Mouse (Mus musculus): ENCODE results near the gene Tpst1.

Gene Tpst1

DNA sequence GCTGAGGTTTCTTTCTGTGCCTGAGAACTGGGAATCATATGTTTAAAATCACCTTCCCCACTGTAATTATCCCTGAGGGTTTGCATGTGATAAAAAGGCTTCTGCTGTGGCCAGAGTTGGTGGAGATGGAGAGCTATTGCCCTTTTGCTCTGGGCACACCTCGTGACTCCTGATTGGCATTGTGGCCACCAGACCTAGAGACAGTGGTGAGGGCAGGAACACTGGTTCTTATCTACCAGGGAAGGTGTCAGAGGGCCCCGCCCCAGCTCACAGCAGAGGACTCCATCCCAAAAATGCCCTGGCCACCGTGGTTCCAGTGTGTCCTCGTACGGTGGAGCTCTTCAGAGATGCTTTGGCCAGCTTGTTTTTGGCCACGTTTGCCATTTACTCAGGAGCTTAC is 20.2 kb upstream of the Tpst1 start:
- no peak for DNase-seq (ENCODE audit: low spot score)

DNA sequence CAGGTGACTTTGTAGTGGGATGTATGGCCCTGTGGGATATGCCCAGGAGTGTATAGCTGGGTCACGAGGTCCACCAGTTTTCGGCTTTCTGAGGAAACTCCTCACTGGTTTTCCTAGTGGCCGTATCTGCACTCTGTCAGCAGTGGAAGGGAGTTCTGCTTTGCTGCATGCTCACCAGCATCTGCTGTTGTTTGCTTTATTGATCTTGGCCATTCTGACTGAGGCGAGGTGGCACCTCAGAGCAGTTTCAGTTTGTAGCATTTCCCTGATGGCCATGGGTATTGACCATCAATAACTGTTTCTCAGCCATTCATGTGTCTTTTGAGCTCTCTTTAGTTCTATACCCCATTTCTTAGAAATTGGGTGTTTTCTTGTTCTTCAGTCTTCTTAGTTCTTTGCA is 17.4 kb upstream of the Tpst1 start:
- no peak for DNase-seq (ENCODE audit: low spot score)

DNA sequence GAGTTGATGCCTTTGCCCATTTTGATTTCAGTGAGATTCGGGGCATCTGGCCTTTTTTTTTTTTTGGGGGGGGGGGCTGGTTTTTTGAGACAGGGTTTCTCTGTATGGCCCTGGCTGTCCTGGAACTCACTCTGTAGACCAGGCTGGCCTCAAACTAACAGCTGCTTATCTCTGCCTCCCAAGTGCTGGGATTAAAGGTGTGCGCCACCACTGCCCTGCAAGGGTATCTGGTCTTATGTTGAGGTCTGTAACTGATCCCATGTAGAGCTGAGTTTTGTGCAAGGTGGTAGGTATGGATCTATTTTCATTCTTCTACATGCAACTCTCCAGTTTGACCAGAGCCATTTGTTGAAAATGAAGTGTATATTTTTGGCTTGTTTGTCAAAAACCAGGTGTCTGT is 16.8 kb upstream of the Tpst1 start:
- no peak for DNase-seq (ENCODE audit: low spot score)

DNA sequence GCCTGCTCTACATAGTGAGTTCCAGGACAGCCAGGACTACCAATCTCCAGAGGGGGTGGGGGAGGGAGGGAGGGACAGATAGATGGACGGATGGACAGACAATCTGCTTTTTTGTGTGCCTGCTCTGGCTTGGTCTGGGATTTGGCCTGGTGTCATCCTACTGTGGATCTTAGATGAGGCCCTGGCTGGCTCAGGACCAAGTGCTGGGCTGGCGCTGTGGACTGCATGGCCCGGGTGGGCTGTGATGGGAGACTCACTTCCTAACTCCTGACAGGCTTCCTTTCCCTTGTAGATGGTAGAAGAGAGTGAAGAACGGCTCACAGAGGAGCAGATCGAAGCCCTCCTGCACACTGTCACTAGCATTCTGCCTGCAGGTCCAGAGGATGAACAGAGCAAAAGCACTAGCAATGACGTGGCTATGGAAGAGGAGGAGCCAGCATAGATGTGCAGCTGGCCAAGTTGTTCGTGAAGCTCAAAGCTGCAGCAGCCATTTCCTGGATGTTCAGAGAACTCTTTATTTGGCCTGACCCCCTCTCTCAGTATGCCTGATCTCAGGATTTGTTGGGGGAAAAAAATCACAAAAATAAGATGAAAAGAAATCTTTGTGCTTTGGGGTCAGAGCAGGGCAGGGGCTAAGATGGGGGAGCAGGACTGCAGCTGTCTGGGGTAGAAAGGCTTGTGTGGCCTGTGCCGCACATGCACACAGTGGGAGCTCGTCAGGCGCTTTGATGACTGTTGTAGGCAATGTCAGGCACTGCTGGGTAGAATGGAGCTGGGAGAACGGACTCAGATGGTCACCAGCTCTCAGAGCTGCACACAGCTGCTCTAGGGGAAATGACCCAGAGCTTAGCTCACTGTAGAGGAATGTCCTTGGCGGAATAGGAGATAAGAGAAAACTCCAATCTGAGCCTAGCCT is 13.5 kb upstream of the Tpst1 start:
- DNase-seq (ENCODE audit: low spot score) = no peak

DNA sequence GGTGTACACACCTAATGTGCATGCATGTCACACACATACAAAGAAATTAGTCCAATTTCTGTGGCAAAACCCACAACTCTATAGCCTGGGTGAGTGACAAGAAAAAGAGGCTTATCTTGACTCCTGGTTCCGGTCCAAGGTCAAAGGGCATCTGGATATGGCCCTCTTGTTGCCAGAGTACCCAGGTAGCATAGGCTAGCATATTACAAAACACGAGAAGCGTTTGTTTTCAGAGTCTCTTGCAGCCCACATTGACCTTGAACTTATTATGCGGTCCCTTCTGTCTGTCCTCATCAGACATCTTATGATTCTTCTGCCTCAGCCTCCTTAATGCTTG is 12.8 kb upstream of the Tpst1 start:
- no peak for DNase-seq (ENCODE audit: low spot score)

DNA sequence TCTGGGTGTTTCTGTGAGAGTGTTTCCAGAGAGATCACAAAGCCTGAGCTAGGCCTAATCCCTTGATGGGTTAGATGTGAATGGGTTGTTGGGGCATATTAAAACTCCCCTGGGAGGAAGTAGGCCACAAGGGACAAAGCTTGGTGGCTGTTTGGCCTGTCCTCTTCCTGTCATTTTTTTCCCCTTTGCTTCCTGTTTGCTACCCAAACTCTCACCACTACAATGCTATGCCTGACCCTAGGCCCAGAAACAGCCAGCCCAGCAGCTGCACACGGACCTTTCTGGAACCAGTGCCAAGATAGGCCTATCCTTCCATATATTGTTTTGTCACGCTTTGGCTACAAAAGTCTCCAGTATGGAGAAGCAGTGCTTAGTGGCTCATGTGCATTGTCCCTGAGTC is 11.0 kb upstream of the Tpst1 start:
- no peak for DNase-seq (ENCODE audit: low spot score)

DNA sequence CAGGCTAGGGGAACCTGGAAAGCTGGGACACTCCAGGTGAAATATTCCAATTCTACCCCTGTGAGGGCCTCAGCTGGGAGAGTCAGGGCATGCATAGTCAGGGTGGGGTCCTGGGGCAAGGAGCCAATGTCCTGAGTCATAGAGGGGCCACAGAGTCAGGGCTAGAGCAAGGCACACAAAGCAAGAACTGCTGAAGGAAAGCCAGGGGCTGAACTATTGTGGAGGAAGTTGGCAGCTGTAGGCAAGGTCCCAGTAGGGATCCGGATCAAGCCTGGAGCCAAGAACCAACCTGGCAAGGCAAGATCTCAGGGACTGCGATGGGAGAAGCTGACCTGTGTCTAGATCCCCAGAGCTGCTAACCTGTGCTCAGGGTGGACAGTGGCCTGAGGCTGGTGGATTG is 9.4 kb upstream of the Tpst1 start:
- no peak for DNase-seq (ENCODE audit: low spot score)

DNA sequence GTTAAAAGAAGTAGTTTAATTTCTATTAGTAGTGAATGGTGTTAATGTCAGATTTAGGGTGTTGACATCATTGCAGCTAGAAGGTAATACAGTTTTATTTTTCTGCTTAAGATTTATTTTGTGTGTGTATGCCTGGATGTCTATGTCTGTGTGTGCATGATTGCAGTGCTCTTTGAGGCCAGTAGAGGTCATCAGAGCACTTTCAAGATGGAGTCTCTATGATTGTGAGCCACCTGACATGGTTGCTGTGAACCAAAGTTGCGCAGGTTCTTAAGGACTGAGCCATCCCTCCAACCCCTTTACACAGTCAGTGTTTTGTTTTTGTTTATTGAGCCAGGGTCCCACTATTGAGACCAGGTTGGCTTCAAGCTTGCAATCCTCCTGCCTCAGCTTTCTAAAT is 7.5 kb upstream of the Tpst1 start:
- no peak for DNase-seq (ENCODE audit: low spot score)

DNA sequence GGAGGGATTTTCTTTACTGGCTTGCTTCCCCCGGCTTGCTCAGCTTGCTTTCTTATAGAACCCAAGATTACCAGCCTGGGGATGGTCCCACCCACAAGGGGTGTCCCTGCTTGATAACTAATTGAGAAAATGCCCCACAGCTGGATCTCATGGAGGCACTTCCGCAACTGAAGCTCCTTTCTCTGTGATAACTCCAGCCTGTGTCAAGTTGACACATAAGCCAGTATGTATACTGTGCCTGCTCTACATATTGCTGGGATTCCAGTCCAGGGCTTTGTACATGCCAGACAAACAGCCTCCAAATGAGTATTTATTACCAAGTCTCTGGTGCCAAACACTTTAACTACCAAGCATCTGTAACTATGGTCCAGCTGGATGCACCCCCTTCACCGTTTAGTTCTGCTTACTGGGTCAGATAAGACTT is 5.3 kb upstream of the Tpst1 start:
- no peak for DNase-seq (ENCODE audit: low spot score)

DNA sequence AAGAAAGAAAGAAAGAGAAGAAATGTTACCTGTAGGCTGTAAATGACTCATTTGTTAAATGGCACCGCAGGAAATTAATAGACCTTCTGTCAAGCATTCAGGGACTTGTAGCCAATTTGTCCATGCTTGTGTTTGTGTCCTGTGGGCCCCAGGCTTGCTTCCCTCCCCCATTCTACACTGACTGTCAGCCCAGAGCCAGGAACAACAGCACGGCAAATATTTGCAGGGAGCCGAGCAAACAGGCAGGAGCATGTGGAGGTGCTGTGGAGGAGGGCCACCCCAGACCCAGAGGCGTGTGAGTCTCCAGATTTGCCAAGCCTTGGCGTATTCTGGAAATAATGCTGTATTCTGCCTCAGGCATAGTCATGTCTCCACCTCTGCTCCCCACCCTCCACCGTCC is 1.4 kb downstream of the Tpst1 start:
- no peak for DNase-seq (ENCODE audit: low spot score)

DNA sequence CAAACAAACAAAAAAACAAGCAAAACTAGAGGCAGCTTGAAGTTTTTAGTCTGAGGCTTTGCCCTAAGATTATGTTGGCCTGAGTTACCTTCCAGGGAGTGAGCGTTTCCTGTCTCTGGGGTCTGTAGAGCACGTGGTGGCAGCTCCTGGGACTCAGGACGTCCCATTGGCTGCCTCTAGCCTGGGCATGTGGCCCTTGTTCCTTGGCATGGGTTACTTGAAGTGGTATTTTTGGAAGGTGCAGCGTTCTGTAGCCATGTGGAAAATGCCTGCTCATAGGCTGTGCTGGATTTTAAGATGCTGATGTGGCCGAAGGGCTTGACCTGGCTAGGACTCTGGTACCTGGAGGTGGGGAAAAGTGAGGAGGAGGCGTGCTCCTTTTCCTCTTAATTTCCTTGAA is 3.3 kb downstream of the Tpst1 start:
- DNase-seq (ENCODE audit: low spot score) = no peak

DNA sequence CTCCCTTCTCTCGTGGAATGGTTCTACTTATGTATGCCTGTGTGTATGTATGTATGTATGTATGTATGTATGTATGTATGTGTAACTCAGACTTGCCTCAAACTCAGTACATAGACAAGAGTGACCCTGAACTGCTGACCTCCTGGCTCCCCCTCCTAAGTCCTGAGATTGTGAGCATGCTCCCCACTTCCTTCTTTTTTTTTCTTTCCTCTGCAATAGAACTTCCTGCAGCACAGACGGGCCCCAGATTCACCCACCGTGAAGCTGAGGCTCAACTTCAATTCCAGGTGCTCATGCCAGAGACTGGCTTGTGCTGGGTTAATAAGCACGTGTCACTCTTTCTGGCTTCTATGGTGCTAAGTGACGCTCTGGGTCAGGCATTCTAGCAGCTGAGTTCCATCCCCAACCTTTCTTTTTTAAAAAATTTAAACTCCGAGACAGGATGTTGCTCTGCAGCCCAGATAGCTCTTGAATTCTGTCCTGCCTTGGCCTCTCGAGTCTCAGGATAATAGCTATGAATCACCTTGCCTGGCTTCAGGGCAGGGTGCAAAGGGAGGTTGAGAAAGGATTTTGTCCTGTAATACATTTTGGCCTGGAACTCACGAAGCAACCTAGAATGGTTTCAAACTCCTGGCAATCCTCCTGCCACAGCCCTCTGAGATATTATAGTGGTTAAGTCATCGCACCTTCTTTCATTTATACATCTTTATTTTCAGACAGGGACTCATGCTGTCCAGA is 5.1 kb downstream of the Tpst1 start:
- no peak for DNase-seq (ENCODE audit: low spot score)

DNA sequence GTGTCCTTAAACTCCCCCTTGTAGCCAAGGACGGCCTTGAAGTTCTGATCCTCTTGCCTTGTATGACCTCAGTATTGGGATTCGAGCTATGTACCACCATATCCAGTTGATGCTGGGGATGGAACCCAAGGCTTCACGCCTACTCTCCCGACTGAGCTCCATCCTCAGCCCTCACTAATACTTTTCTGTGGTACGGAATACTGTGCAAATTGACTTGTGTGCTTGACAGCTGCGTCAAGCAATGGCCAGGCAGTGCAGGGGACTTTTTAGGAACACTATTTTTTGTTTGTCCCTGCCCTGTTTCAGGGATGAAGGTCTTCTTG is 5.7 kb downstream of the Tpst1 start:
- no peak for DNase-seq (ENCODE audit: low spot score)

DNA sequence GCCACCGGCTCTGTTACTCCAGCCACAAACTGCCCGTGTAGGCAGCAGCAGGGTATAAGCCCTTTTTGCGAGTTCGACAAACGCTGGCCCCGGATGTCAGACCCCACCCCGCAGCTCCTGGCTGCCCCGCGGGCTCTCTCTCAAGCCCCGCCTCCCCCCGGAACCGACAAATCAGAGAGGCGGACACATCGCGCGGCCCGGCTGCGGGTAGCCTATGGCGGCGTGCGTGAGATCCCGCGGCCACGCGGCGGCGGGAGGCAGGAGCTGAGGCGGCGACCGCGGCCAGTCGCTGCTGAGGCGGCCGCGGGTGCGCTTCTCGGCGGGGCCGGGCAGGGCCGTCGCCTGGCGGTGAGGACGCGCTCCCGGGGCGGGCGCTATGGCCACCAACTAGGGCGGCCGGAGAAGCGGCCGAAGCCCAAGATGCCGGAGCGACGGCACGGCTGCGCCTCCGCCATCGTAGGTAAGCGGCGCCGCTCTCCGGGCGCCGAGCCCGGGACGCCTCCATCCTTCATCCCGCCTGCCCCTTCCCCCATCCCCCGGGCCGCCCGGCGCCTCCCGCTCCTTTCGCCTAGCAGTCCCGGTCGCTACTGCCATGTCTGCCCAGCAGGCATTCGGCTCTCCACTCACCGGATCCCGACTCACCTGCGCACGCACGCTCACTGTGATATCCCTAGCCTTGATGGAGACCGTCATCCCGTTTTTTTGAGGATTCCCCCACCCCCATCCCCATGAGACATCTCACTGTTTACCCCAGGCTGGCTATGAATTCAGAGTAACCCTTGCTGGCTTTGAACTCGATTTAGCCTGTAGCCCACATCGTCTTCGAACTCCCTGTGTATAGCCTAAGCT is 6.3 kb downstream of the Tpst1 start:
- DNase-seq (ENCODE audit: low spot score) = peak; percentile 99

DNA sequence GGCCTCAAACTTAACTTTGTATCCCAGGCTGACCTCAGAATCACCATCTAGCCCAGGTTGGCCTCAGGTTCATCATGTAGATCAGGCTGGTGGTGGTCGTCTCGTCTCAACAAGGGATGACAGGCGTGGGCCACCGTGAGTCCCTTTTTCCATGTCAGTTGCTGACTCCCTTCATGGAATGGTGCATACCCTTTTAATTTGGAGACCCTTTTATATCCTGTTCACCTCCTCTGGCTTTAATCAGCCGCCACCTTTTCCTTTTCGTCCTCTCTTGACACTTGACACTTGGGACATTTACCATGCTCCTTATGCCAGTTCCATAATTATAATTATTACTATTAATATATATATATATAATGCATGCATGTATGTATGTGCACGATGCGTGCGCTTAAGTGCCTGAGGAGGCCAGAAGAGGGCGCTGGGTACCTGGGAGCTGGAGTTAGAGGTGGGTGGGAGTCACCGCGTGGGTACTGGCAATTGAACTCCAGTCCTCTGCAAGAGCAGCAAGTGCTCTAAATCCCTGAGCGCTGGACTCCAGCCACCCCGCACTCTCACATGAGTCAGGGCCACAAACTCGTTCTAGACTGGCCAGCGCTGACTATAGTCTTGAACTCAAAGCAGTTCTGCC is 7.0 kb downstream of the Tpst1 start:
- DNase-seq (ENCODE audit: low spot score) = no peak

DNA sequence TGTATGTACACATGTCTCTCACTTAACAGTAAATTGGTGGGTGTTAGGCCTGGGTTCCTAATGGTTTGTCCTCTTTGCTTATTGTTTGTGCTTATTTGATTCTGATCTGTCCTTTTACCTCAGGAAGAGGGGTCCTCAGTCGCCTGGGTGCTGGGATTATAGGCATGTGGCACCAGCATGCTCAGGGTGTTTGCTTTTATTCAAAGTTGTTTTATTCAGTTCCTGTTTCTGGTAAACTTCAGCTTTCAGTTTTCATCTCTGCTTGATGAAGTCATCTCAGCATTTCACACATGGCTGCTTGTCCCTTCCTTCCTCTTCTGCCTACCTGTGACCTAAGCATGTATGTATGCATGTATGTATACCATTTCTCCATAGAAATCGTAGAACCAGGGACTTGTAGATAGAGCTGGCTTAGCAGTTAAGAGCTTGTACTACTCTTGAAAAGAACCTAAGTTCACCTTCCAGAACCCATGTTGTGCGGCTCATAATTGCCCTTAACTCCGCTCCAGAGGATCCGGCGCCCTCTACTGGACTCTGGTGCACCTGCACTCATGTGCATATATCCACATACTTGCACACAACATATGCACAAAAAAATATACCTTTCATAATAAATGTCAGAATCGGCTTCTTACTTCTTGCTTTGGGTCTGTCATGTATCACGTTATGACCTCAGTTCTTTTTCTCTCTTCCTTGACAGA is 8.2 kb downstream of the Tpst1 start:
- DNase-seq (ENCODE audit: low spot score) = no peak

DNA sequence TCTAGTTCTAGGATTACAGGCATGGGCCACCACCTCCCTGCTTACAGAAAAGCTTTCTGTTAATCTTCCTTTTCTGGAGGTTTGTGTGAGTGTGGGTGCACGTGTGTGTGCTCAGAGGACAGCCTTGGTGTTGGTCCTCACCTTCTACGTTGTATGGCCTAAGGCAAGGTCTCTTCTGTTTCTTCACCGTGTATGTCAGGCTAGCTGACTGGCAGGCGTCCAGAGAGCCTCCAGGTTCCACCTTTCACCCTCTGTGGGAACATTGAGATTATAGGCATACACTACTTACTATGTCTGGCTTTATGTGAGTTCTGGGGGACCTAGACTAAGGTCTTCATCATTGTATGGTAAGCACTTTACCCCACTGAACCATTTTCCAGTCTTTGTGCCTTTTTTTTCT is 9.3 kb downstream of the Tpst1 start:
- no peak for DNase-seq (ENCODE audit: low spot score)

DNA sequence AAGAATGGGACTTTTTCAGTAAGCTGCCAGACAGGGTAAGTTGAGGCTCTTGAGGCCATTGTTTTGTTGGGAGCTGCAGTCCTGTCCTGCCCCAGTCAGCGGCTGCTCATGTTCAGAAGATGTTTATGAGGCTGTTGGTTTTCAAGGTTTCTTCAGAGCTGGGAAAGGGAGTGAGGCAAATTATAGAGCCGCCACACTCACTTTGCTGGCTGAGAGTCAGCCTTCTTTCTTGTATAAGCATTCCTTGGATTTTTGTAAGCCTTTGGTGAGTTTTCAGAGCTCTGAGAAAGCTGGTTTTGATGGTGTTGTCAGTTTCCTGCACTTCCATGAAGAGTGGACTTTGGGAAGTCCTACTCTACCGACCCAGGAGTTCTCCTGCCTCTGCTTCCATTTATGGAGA is 11.1 kb downstream of the Tpst1 start:
- DNase-seq (ENCODE audit: low spot score) = no peak

DNA sequence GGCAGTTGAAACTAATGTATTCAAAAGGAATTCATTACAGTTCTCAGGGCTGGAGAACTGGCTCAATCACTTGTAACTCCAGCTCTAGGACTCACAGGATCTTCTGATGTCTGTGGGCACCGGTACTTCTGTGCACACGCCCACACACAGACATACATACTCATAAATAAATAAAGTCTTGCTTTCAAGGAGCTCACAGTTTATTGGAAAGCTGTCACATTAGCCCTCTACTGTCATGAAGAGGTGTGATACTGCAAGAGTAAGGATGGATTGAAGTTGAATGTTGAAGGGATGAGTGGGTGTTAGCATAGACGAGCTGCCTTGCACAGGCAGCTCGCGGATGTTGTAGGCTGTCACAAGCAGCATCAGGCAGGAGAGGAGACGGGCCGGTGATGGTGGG is 14.9 kb downstream of the Tpst1 start:
- no peak for DNase-seq (ENCODE audit: low spot score)

DNA sequence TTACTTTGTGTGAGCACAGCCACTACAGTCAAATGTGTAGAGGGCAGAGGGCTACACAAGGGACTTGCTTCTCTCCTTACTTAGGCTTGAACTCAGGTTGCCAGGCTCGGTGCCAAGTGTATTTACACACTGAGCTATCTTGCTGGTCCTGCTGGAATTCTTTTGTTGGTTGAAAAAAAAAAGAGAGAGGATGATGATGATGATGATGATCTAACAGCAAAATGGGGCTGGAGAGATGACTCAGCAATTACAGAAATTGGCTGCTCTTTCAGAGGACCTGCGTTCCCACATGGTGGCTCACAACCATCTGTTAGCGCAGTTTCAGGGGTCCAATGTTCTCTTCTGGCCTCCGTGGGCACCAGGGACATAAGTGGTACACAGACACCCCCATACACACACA is 15.5 kb downstream of the Tpst1 start:
- DNase-seq (ENCODE audit: low spot score) = no peak

DNA sequence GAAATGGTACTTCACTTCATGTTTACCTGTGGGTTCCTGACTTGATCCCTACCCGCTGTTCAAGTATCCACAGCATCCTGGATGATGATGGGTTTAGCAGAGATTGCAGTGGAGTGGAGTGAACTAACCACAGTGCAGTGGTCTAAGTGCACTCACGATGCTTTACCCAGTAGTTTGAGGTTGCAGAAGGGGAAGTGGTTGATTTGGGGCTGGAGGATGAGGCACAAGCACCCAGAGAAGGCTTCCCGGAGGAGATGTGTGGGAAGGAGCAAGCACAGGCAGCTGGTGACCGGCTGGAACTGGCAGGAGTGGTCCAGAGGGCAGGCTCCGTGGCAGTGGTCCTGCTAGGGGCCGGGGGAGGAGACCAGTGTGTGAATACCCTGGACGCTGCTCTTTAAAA is 16.1 kb downstream of the Tpst1 start:
- DNase-seq (ENCODE audit: low spot score) = no peak

Measured in ovary, postnatal 10 days (tissue).